Comparison of ENCODE assay signal across 8 mouse cellular contexts in the genomic region with DNA sequence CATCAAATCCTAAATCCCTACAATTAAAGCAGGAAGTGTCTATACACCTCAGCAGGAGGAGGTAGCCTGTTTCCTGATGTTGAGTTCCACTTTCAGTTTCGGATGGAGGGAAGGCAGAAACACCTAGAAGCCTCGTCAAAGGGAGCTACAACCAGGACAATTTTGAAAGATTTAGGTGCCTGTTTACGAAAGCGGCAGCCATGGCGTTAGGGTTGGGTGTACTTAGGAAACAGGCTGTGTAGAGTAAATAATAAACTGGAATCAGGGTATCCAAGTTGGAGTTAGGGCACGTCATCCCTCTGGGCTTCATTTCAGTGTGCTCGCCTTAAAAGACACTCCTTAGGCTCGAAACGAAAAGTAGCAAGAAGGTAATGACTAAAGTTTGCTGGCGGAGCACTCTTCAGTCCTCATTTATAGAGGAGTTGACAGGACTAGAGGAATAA. TPM values are rescaled to one million over a fixed set of nuclear protein-coding genes. Genes with fewer than 3 reads are reported as not detected.
DNase-seq lines count a peak whose midpoint lies in the region; ATAC-seq and TF ChIP-seq lines count a peak whose summit lies in the region.
"Had no signal": no experiment of that assay in that cellular context is flagged by ENCODE, and none has a peak within 500 bp of the region (broad histone marks: within the 10 kb centered on the region; RNA-seq: fewer than 3 reads in every experiment).

No protein-coding gene starts in this region.

- 3% methylated on average over 10 of the region's 10 CpGs for WGBS in forebrain, embryonic 13.5 days
- under 1% methylated on average over 10 of the region's 10 CpGs for WGBS in intestine, embryonic 16.5 days
- WGBS in lung, embryonic 15.5 days = 2% methylated on average over 10 of the region's 10 CpGs

- TF ChIP-seq EP300 in MEL (IDR thresholded peaks at IDR 0.05; ENCODE audit: low read depth in 1 of 2, low read length in 2 of 2) = no peak

- H3K27ac ChIP-seq in MEL (ENCODE audit: control insufficient read depth, low read depth, low read length) = peak overlapping the region; percentile 71
- H3K27ac ChIP-seq in forebrain, embryonic 13.5 days = no peak overlapping the region
- peak overlapping the region; percentile 96 for H3K27ac ChIP-seq in intestine, embryonic 16.5 days (ENCODE audit: low read length)
- H3K27ac ChIP-seq in lung, embryonic 15.5 days = peak overlapping the region; percentile 94

- peaks cover 17% of the 10 kb centered on the region for H3K79me2 ChIP-seq in MEL (ENCODE audit: control insufficient read depth, insufficient read depth, low read length, poor library complexity)

- H3K4me2 ChIP-seq in forebrain, embryonic 13.5 days = peak overlapping the region; percentile 77
- peak overlapping the region; percentile 70 for H3K4me2 ChIP-seq in intestine, embryonic 16.5 days (ENCODE audit: low read depth, low read length)
- H3K4me2 ChIP-seq in lung, embryonic 15.5 days = peak overlapping the region; percentile 60

- no peak; the same call in 1 of the 2 replicates for ATAC-seq in forebrain, embryonic 13.5 days
- peak; percentile 57 for ATAC-seq in intestine, embryonic 16.5 days
- peak; percentile 37; the same call in 1 of the 2 replicates for ATAC-seq in lung, embryonic 15.5 days (ENCODE audit: borderline replicate concordance, extremely low read depth, low FRiP score, low TSS enrichment)

- H3K4me3 ChIP-seq in MEL (ENCODE audit: control insufficient read depth in 1 of 2, insufficient read depth in 1 of 2, low read depth in 2 of 2, low read length in 2 of 2) = peak overlapping the region; percentile 67 to 89
- peak overlapping the region; percentile 57 for H3K4me3 ChIP-seq in forebrain, embryonic 13.5 days
- peak overlapping the region; percentile 85 for H3K4me3 ChIP-seq in intestine, embryonic 16.5 days (ENCODE audit: low read length)
- H3K4me3 ChIP-seq in lung, embryonic 15.5 days = peak overlapping the region; percentile 80

- peaks cover 18 to 22% of the 10 kb centered on the region in 2 experiments for H3K36me3 ChIP-seq in MEL (ENCODE audit: control insufficient read depth in 1 of 2, insufficient read depth in 2 of 2, low read length in 2 of 2)
- peaks cover 27% of the 10 kb centered on the region for H3K36me3 ChIP-seq in forebrain, embryonic 13.5 days (ENCODE audit: poor library complexity, severe bottlenecking)
- peaks cover 15% of the 10 kb centered on the region for H3K36me3 ChIP-seq in intestine, embryonic 16.5 days (ENCODE audit: control insufficient read depth, insufficient read depth, low read length)
- H3K36me3 ChIP-seq in lung, embryonic 15.5 days = peaks cover 29% of the 10 kb centered on the region

- no peaks in the 10 kb centered on the region for H3K9me3 ChIP-seq in MEL (replicated peaks; ENCODE audit: insufficient read depth, low read length)
- no peaks in the 10 kb centered on the region for H3K9me3 ChIP-seq in forebrain, embryonic 13.5 days (replicated peaks)
- H3K9me3 ChIP-seq in intestine, embryonic 16.5 days (ENCODE audit: control insufficient read depth, low read length) = no peaks in the 10 kb centered on the region
- H3K9me3 ChIP-seq in lung, embryonic 15.5 days = no peaks in the 10 kb centered on the region

- TF ChIP-seq POLR2A in MEL (IDR thresholded peaks at IDR 0.05; ENCODE audit: control insufficient read depth in 1 of 2, insufficient read depth in 1 of 2, low read depth in 1 of 2, low read length in 2 of 2, poor library complexity in 1 of 2) = no peak

- no peaks in the 10 kb centered on the region for H3K27me3 ChIP-seq in MEL (ENCODE audit: control insufficient read depth in 1 of 2, insufficient read depth in 2 of 2, low read length in 2 of 2)
- H3K27me3 ChIP-seq in forebrain, embryonic 13.5 days = no peaks in the 10 kb centered on the region
- H3K27me3 ChIP-seq in intestine, embryonic 16.5 days (replicated peaks; ENCODE audit: control insufficient read depth, insufficient read depth, low read length) = no peaks in the 10 kb centered on the region
- H3K27me3 ChIP-seq in lung, embryonic 15.5 days = no peaks in the 10 kb centered on the region

- TF ChIP-seq RAD21 in MEL (IDR thresholded peaks at IDR 0.05; ENCODE audit: low read depth, low read length) = no peak

- peak; percentile 81 for DNase-seq in CD4-positive helper T cell, adult 2 months (ENCODE audit: low read depth, low spot score)
- DNase-seq in MEL (ENCODE audit: low read depth, low spot score) = peak; percentile 63
- DNase-seq in spleen, adult 12 weeks (ENCODE audit: low spot score) = peak; percentile 22
- DNase-seq in MN1 (ENCODE audit: low spot score) = no peak

- peaks cover 4 to 19% of the 10 kb centered on the region in 2 experiments for H3K4me1 ChIP-seq in MEL (ENCODE audit: control insufficient read depth in 1 of 2, insufficient read depth in 2 of 2, low read length in 2 of 2)
- peaks cover 12% of the 10 kb centered on the region for H3K4me1 ChIP-seq in forebrain, embryonic 13.5 days
- no peaks in the 10 kb centered on the region; the same call in 1 of the 2 replicates for H3K4me1 ChIP-seq in intestine, embryonic 16.5 days (ENCODE audit: control insufficient read depth, insufficient read depth, low read length)
- peaks cover 2% of the 10 kb centered on the region; the same call in 1 of the 2 replicates for H3K4me1 ChIP-seq in lung, embryonic 15.5 days

- TF ChIP-seq CTCF in MEL (IDR thresholded peaks at IDR 0.05 in 2 of 3, conservative IDR thresholded peaks at IDR 0.05 in 1 of 3; ENCODE audit: control insufficient read depth in 1 of 3, insufficient read depth in 1 of 3, low read depth in 2 of 3, low read length in 3 of 3, poor library complexity in 1 of 3, severe bottlenecking in 1 of 3) = no peak

- peak overlapping the region; percentile 90 for H3K9ac ChIP-seq in MEL (ENCODE audit: control insufficient read depth, low read depth, low read length, poor library complexity, severe bottlenecking)
- peak overlapping the region; percentile 71 for H3K9ac ChIP-seq in forebrain, embryonic 13.5 days
- peak overlapping the region; percentile 88 for H3K9ac ChIP-seq in intestine, embryonic 16.5 days (ENCODE audit: low read depth, low read length)
- peak overlapping the region; percentile 80 for H3K9ac ChIP-seq in lung, embryonic 15.5 days

TF ChIP-seq in MEL, 35 proteins besides CTCF, POLR2A, EP300 and RAD21:
- TF ChIP-seq GABPA (IDR thresholded peaks at IDR 0.05; ENCODE audit: low read depth, low read length) (no peak), ELF1 (IDR thresholded peaks at IDR 0.05; ENCODE audit: low read depth, low read length) (peak; percentile 13; the same call in 1 of the 2 replicates), KAT2A (conservative IDR thresholded peaks at IDR 0.05; ENCODE audit: low read depth, low read length) (no peak), SIN3A (IDR thresholded peaks at IDR 0.05; ENCODE audit: low read length) (no peak), ETS1 (IDR thresholded peaks at IDR 0.05; ENCODE audit: low read depth, low read length) (0 out of 2 replicates have a peak, but pooled peaks have one; percentile 23)

RNA-seq across cellular contexts. Expression of gene Tbrg1, which starts 0.7 kb away (rescaled TPM):
- total RNA-seq in MEL (2012; rRNA removed) = 140 and 159 TPM in 2 replicates
- 100 to 1,000 TPM in 1 of 2 experiments, not detected in 1; 127 TPM for polyA plus RNA-seq in MEL (2012; ENCODE audit: insufficient read depth in 1 of 2, insufficient read length in 2 of 2, low read depth in 1 of 2, low replicate concordance in 2 of 2, missing spikeins in 1 of 2)
- polyA plus RNA-seq in forebrain, embryonic 13.5 days (2015; fragmentation: Nextera tagmentation; extraction: Ambion mirVana) = 92.9 and 99.1 TPM in 2 replicates
- polyA plus RNA-seq in intestine, embryonic 16.5 days (2015; fragmentation: Nextera tagmentation; extraction: Ambion mirVana) = 191 and 203 TPM in 2 replicates
- polyA plus RNA-seq in lung, embryonic 15.5 days (2015; fragmentation: Nextera tagmentation; extraction: Ambion mirVana) = 128 and 134 TPM in 2 replicates

RNA-seq across cellular contexts. Expression of gene Panx3, which starts 12.6 kb away (rescaled TPM):
- 0.33 and 0.42 TPM in 2 replicates for total RNA-seq in MEL (2012; rRNA removed)
- polyA plus RNA-seq in MEL (2012; ENCODE audit: insufficient read depth in 1 of 2, insufficient read length in 2 of 2, low read depth in 1 of 2, low replicate concordance in 2 of 2, missing spikeins in 1 of 2) = under 1 TPM in 1 of 2 experiments, not detected in 1; 0.17 TPM
- 0.18 TPM in 1 of 2 replicates, not detected in the other for polyA plus RNA-seq in forebrain, embryonic 13.5 days (2015; fragmentation: Nextera tagmentation; extraction: Ambion mirVana)
- not detected in 2 replicates for polyA plus RNA-seq in intestine, embryonic 16.5 days (2015; fragmentation: Nextera tagmentation; extraction: Ambion mirVana)
- polyA plus RNA-seq in lung, embryonic 15.5 days (2015; fragmentation: Nextera tagmentation; extraction: Ambion mirVana) = 0.07 TPM in 1 of 2 replicates, not detected in the other
- total RNA-seq: heart, postnatal 10 days had no signal

RNA-seq across cellular contexts. Expression of gene Spa17, which starts 42.9 kb away (rescaled TPM):
- total RNA-seq in MEL (2012; rRNA removed) = 0.46 and 1.2 TPM in 2 replicates
- 1 to 10 TPM in 1 of 2 experiments, not detected in 1; 2.6 TPM for polyA plus RNA-seq in MEL (2012; ENCODE audit: insufficient read depth in 1 of 2, insufficient read length in 2 of 2, low read depth in 1 of 2, low replicate concordance in 2 of 2, missing spikeins in 1 of 2)
- polyA plus RNA-seq in forebrain, embryonic 13.5 days (2015; fragmentation: Nextera tagmentation; extraction: Ambion mirVana) = 13.1 and 15.9 TPM in 2 replicates
- polyA plus RNA-seq in intestine, embryonic 16.5 days (2015; fragmentation: Nextera tagmentation; extraction: Ambion mirVana) = 3.0 and 3.4 TPM in 2 replicates
- 8.2 and 8.4 TPM in 2 replicates for polyA plus RNA-seq in lung, embryonic 15.5 days (2015; fragmentation: Nextera tagmentation; extraction: Ambion mirVana)

RNA-seq across cellular contexts. Expression of gene Olfr160, which starts 59.6 kb away (rescaled TPM):
- total RNA-seq in MEL (2012; rRNA removed) = not detected in 2 replicates
- not detected for polyA plus RNA-seq in MEL (2012; ENCODE audit: insufficient read depth in 1 of 2, insufficient read length in 2 of 2, low read depth in 1 of 2, low replicate concordance in 2 of 2, missing spikeins in 1 of 2)
- polyA plus RNA-seq in forebrain, embryonic 13.5 days (2015; fragmentation: Nextera tagmentation; extraction: Ambion mirVana) = not detected in 2 replicates
- polyA plus RNA-seq in intestine, embryonic 16.5 days (2015; fragmentation: Nextera tagmentation; extraction: Ambion mirVana) = not detected in 2 replicates
- not detected in 2 replicates for polyA plus RNA-seq in lung, embryonic 15.5 days (2015; fragmentation: Nextera tagmentation; extraction: Ambion mirVana)
- total RNA-seq: heart, postnatal 10 days had no signal
